Mouse (Mus musculus) lung, postnatal 14 days (tissue): ENCODE measurements around the gene Stxbp2.

ENCODE experiments used
- DNase-seq: peaks from one replicate; pipeline ENCODE4 v3.0.0; 2021

Stxbp2 gene

GRCm38 (mm10) chr8:3645804-3646203 lies 15.0 kb downstream of the Stxbp2 start:
- DNase-seq, result peak; percentile 66

DNA sequence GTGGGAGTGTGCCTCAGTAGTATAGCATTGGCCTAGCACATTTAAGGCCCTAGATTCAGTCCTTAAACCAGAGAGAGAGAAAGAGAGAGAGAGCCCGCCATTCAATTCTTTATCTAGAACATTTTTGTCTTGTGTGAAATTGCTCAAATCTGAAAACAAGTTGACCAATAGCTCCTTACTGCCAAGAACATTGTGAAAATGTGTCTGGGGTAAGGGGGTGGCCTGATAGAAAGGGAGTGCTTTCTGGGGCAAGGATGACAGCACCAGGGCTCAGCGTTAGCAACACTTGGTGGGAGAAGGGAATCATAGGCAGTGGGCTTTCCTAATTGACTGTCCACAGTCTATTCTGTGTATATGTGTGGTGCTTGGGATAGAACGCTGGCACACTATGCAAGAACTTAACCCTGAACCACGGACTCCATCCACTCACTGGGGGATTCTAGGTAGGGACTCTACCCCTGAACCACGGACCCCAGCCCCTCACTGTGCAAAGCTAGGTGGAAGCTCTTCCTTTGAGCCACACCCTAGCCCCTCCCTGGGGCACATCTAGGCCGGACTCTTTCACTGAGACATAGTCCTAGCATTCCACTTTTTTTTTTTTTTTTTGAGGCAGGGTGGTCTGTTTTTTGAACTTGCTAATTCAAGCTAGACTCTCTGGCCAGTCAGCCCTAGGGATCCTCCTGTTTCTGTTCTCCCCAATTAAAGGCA lies 16.2 kb downstream of the Stxbp2 start:
- no peak for DNase-seq

DNA sequence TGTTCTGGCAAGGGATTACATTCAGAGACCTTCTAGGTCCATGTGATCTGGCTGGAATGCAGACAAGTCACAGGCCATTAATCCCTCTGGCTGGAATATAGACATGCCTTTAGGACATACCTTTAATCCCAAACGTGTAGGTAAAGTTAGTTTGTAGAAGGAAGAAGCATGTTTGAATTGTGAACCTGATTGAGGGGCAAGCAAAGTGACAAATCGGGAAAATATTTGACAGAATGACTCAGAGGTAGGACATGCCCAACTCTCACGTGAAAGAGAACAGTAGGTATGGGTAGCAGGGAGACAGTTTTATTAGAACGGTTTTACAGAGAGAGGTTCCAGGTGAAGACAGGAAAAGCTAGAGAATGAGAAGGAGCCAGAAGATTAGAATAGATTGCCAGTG lies 16.8 kb downstream of the Stxbp2 start:
- no peak for DNase-seq

GRCm38 (mm10) chr8:3648268-3648667 lies 17.5 kb downstream of the Stxbp2 start:
- DNase-seq, result no peak

DNA sequence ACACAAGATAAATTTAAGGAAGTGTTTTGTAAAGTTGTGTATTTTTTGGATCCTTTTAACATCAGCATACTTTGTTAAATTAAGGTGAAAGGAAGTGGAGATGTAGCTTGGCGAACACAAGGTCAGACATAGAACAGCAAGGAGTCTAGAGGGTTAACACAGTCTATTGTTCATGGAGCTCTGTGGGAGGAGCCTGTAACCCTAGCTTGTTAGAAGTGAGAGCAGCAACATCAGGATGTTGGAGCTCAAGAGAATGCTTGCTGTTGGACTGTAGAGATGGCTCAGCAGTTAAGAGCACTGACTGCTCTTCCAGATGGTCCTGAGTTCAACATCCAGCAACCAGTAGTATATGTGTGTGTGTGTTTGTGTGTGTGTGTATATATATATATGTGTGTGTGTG lies 18.2 kb downstream of the Stxbp2 start:
- DNase-seq, result no peak

DNA sequence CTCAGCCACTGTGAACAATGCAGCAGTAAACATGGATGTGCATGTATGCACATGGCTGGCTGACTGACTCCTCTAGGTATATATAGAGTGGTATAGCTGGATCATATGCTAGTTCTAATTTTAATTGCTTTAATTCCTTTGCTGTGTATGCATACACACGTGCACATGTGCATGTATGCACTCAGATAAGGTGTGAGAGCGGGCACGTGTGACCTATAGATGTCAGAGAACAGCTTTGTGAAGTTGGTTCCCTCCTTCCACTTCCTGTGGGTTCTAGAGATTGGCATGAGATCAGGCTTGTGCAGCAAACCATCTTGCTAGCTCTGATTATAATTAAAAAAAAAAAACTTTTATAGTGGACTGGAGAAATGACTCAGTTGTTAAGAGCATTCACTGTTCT lies 22.1 kb downstream of the Stxbp2 start:
- no peak for DNase-seq

DNA sequence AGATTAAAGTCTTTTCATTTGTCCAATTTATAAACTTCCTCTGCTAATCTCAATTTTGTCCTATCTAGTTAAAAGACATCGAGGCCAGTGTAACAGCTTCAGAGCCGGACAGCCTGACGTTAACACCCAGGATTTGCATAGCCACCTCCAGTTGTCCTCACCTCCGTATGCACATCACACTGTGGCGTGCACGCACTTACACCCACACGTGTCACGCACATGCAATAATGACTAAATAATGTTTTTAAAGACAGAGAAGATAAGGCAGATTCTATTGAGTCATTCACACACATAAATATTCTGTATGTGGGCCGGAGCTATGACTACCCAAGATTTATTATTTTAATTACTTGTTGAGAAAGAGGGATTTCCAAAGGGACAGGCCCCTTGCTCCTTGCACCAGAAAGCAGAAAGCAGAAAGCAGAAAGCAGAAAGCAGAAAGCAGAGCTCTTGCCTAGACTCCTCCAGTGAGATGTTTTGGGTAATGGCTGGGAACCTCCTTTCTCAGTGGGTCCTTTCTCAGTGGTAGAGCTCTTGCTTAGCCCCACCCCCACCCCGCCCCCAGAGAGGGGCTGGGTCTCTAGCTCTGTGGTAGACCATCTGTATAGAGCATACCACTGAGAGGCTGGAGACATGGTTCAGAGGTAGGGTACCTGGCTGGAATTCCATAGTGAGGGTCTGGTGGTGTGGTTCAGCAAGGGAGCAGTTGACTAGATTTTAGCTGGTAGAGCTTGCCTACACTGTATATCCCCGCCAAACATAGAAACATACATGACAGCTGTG lies 24.2 kb downstream of the Stxbp2 start:
- no peak for DNase-seq

GRCm38 (mm10) chr8:3655526-3655925 lies 24.8 kb downstream of the Stxbp2 start, which contains the start of gene Retn:
Gene Retn, plus strand, starts transcription at chr8:3655770.
- no peak for DNase-seq

- DNase-seq, result no peak
Measured at GRCm38 (mm10) chr8:3656725-3657381, 26.1 kb downstream of the Stxbp2 start.

- DNase-seq, result no peak
Measured at GRCm38 (mm10) chr8:3660889-3661288, 30.1 kb downstream of the Stxbp2 start.

DNA sequence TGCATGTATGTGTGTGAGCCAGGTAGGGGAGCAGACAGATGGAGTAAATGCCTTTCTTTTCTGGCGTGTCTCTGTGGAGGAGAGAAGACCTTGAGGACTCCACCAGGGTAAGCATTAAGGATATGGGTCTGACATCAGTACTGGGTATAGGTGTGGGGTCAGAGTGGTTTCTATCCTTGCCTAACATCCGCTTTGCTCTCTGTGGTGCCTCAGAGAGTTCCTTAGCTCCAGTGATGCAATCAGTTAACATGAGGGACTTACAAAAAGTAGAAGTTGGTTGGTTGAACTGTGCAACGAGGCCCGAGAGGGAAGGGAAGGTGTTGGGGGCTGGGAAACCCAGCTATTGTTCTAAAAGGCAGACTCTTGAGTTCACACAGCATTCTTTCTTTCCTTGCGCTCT lies 33.6 kb downstream of the Stxbp2 start:
- no peak for DNase-seq

- no peak for DNase-seq
Measured at GRCm38 (mm10) chr8:3665507-3665906, 34.8 kb downstream of the Stxbp2 start, which contains the start of gene Mcemp1. Gene Mcemp1, plus strand, starts transcription at chr8:3665754.

DNA sequence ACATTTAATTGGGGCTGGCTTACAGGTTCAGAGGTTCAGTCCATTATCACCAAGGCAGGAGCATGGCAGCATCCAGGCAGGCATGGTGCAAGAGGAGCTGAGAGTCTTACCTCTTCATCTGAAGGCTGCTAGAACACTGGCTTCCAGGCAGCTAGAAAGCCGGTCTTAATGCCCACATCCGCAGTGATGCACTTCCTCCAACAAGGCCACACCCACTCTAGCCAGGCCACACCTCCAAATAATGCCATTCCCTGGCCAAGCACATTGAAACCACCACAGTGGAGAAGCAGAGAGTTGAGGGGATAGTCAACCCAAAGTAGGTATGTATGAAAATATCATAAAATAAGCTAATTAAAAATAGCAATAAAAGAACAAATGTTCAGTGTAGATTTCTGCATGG lies 39.6 kb downstream of the Stxbp2 start:
- peak; percentile 37 for DNase-seq

DNA sequence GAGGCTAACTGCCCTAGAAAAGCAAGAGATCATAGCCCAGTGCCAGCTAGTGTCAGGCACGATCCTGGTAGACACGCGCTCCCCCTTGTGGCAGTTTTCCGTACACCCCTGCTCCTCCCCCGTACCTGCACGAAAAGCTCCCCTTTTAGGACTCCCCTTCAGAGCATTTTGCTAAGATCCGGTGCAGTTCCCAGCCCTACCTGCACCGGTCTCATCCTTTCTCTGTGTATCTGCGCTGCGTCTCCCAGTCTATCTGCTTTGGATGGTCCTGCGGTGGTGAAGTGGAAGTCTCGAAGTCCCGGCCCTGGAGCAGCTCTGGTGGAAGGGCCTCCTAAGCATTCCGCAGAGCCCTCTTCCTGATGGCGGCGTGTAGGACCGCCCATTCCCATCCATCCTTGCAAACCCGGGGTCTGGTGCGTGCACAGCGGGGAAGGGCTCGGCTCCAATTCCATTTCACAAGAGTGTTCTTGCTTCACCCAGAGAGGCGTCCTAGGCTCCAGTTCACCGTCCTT lies 41.3 kb downstream of the Stxbp2 start, which contains the start of gene Fcor:
Gene Fcor (minus strand): TSS at position 383 of the 512 bp plus-strand sequence.
- DNase-seq, result peak; percentile 89

DNA sequence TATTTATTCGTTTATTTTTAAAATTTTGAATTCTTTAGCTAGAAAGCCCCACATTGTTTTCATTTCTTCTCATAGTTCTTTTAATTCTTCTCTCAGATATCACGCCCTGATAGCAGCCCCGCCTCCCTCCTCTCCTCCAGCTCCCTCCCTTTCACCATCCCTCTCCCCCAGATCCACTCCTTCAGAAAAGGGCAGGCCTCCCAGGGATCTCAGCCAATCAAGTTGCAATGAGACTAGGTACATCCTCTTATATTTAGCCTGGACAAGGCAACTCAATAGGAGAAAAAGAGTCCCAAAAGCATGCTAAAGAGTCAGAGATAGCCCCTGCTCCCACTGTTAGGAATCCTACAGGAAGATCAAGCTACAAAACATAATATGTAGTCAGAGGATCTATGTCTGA lies 43.9 kb downstream of the Stxbp2 start:
- no peak for DNase-seq

GRCm38 (mm10) chr8:3676131-3676992 lies 45.6 kb downstream of the Stxbp2 start, which contains the start of gene Trappc5:
Gene Trappc5, plus strand, starts transcription at chr8:3676299.
- peak; percentile 94 for DNase-seq

- peak; percentile 14 for DNase-seq
Measured at GRCm38 (mm10) chr8:3676993-3677579, 46.3 kb downstream of the Stxbp2 start.

DNA sequence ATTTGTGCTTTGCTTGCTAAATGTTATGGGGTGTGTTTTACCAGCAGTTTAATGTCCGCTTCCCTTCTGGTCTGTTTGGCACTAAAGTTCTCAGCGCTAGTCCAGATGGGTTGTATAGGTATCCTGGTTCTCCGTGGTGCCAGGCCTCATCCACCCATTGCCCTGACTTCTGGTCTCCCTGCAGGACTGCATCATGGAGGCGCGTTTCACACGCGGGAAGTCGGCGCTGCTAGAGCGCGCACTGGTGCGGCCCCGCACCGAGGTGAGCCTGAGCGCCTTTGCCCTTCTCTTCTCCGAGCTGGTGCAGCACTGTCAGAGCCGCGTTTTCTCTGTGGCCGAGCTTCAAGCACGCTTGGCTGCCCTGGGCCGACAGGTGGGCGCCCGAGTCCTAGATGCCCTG lies 48.1 kb downstream of the Stxbp2 start:
- no peak for DNase-seq

DNA sequence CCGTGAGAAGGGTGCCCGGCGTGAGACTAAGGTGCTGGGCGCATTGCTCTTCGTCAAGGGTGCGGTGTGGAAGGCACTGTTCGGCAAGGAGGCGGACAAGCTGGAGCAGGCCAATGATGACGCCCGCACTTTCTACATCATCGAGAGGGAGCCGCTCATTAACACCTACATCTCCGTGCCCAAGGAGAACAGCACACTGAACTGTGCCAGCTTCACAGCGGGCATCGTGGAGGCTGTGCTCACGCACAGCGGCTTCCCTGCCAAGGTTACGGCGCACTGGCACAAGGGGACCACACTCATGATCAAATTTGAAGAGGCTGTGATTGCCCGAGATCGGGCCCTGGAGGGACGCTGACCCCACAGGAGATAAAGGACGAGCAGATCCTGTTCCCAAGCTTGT lies 48.5 kb downstream of the Stxbp2 start:
- DNase-seq, result no peak

GRCm38 (mm10) chr8:3679656-3680055 lies 48.9 kb downstream of the Stxbp2 start:
- peak; percentile 13 for DNase-seq

- no peak for DNase-seq
Measured at GRCm38 (mm10) chr8:3682435-3682834, 51.7 kb downstream of the Stxbp2 start.
